Mouse (Mus musculus): Measurements from ENCODE around the gene Dusp16.

Gene Dusp16

DNA sequence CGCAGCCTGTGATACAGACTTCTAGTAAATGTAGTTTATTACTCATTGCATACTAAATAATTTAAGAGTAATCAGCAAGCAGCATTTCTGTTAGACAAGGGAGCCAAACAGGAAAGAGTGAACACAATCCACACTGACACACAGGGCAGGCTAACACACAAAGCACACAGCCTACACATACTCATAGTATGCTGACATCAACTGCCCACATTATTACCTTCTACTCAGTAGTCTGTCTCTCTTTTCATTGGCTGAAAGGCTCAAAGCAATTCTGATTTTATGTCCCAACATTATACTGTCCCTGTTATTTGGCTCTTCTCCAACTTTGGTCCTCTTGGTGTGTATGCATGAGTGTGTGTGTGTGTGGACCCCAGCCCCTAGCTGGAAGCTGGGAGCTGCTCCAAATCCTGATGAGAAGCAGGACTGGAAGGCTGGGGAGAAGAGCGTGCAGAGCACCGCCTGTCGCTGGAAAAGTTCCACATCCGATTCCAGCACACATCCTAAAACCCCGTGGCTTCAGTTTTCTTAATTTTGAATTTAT is 70.6 kb downstream of the Dusp16 start:
- no peak overlapping the region for H3K4me3 ChIP-seq (replicated peaks; ENCODE audit: low read length)
- peaks cover 92% of the 10 kb centered on the region for H3K36me3 ChIP-seq (ENCODE audit: insufficient read depth, low read length)
- H3K9me3 ChIP-seq (ENCODE audit: low read length) = no peaks in the 10 kb centered on the region
- no peaks in the 10 kb centered on the region for H3K27me3 ChIP-seq (ENCODE audit: insufficient read depth, low read length)
- H3K4me1 ChIP-seq (replicated peaks; ENCODE audit: low read depth, low read length) = no peaks in the 10 kb centered on the region
- TF ChIP-seq CTCF (conservative IDR thresholded peaks at IDR 0.05; ENCODE audit: low read length) = no peak

- no peak for TF ChIP-seq POU5F1 (IDR thresholded peaks at IDR 0.05; ENCODE audit: borderline replicate concordance, low read length)
- no peak for TF ChIP-seq CTCF (conservative IDR thresholded peaks at IDR 0.05; ENCODE audit: low read length)
- TF ChIP-seq NANOG (IDR thresholded peaks at IDR 0.05; ENCODE audit: borderline replicate concordance, low read length) = no peak
Observed at GRCm38 (mm10) chr6:134720150-134720549, 72.3 kb downstream of the Dusp16 start.

DNA sequence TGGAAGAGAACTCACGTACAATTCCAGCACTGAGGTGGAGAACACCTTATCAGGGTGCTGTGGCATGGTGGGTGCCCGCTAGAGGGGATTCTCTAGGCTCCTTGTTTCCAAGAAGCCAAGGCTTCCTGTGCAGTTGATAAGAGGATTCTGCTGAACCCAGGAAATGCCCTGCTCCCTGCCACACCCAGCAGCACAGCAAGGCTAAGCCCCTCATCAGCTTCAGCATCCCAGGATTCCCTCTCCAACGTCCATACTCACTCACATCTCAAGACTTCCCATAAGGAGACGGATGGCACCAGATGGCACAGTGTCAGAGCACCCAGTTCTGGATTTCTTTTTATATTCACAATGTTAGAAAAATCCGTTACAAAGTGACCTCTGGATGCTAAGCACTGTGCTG is 73.3 kb downstream of the Dusp16 start:
- no peaks in the 10 kb centered on the region for H3K9me3 ChIP-seq (ENCODE audit: low read length)
- peaks cover 87% of the 10 kb centered on the region for H3K36me3 ChIP-seq (ENCODE audit: insufficient read depth, low read length)
- TF ChIP-seq POU5F1 (IDR thresholded peaks at IDR 0.05; ENCODE audit: borderline replicate concordance, low read length) (no peak), NANOG (IDR thresholded peaks at IDR 0.05; ENCODE audit: borderline replicate concordance, low read length) (no peak), CTCF (conservative IDR thresholded peaks at IDR 0.05; ENCODE audit: low read length) (no peak)
- no peaks in the 10 kb centered on the region for H3K27me3 ChIP-seq (ENCODE audit: insufficient read depth, low read length)
- H3K4me3 ChIP-seq (replicated peaks; ENCODE audit: low read length) = no peak overlapping the region
- no peaks in the 10 kb centered on the region for H3K4me1 ChIP-seq (replicated peaks; ENCODE audit: low read depth, low read length)

More at GRCm38 (mm10) chr6:134720150-134720549, 72.3 kb downstream of the Dusp16 start:
- H3K4me1 ChIP-seq (replicated peaks; ENCODE audit: low read depth, low read length) = no peaks in the 10 kb centered on the region
- no peaks in the 10 kb centered on the region for H3K9me3 ChIP-seq (ENCODE audit: low read length)
- H3K4me3 ChIP-seq (replicated peaks; ENCODE audit: low read length) = no peak overlapping the region
- H3K27me3 ChIP-seq (ENCODE audit: insufficient read depth, low read length) = no peaks in the 10 kb centered on the region
- H3K36me3 ChIP-seq (ENCODE audit: insufficient read depth, low read length) = peaks cover 92% of the 10 kb centered on the region

- TF ChIP-seq POU5F1 (IDR thresholded peaks at IDR 0.05; ENCODE audit: borderline replicate concordance, low read length) (no peak), CTCF (conservative IDR thresholded peaks at IDR 0.05; ENCODE audit: low read length) (no peak), NANOG (IDR thresholded peaks at IDR 0.05; ENCODE audit: borderline replicate concordance, low read length) (no peak)
- Histone ChIP-seq H3K9me3 (ENCODE audit: low read length) (no peaks in the 10 kb centered on the region), H3K4me1 (replicated peaks; ENCODE audit: low read depth, low read length) (peaks cover 3% of the 10 kb centered on the region; the same call in 1 of the 2 replicates), H3K4me3 (replicated peaks; ENCODE audit: low read length) (no peak overlapping the region), H3K36me3 (ENCODE audit: insufficient read depth, low read length) (peaks cover 82% of the 10 kb centered on the region), H3K27me3 (ENCODE audit: insufficient read depth, low read length) (no peaks in the 10 kb centered on the region)
Observed at GRCm38 (mm10) chr6:134718668-134719065, 73.8 kb downstream of the Dusp16 start.

DNA sequence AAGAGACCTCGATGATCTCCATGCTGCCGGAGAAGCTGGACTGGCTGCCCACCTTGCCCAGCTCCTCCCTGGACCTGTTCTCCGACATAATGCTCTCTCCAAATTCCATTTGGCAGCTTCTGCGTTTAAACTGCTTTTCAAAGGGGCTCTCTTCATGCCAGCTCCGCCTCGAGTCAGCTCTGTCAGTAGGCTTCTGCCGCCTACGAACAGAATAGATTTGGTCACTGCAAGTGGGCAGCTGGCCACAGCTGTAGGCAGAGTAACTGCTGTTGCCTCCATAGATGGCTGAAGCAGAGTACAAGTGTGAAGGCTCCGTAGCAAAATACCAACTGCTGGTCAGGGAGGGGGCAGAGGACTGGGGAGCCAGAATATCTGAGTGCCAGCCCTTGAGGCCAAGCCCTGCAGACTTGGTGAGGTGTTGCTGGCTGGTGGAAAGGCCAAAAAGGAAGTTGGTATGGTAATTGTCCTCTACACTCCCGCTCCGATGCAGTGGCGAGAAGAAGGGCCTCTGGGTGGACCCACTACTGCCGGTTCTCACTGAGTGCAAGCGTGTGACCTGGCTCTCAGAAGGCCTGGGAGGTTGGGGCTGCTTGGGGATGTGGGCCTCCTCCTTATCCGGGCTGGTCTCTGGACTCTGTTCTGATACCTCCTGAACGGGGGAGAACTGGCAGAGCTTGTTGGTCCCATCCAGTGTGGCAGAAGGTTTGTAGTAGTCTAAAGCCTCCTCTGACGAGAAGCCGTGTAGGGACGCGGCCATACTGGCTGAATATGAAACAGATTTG is 74.3 kb downstream of the Dusp16 start:
- TF ChIP-seq CTCF (conservative IDR thresholded peaks at IDR 0.05; ENCODE audit: low read length) (no peak), NANOG (IDR thresholded peaks at IDR 0.05; ENCODE audit: borderline replicate concordance, low read length) (no peak), POU5F1 (IDR thresholded peaks at IDR 0.05; ENCODE audit: borderline replicate concordance, low read length) (no peak)
- Histone ChIP-seq H3K27me3 (ENCODE audit: insufficient read depth, low read length) (no peaks in the 10 kb centered on the region), H3K4me1 (replicated peaks; ENCODE audit: low read depth, low read length) (peaks cover 9% of the 10 kb centered on the region), H3K9me3 (ENCODE audit: low read length) (no peaks in the 10 kb centered on the region), H3K36me3 (ENCODE audit: insufficient read depth, low read length) (peaks cover 77% of the 10 kb centered on the region), H3K4me3 (replicated peaks; ENCODE audit: low read length) (no peak overlapping the region)

DNA sequence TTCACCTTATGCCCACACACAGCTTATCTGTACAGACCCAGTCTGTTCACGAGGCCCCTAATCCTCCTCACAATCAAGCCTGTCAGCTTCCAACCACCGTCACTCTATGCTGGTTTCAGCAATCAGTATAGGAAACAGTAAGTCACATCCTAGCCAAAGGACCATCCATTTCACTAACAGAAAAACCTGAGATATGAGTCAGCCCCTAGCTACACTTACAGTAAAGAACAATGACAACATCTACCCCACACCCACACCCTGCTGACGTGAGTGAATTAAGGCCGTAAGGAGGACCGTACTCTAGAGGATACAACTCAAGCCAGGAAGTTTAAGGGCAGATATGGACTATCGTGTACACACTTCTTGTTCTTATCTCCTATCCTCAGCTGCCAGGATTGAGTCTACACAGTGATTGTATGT is 76.2 kb downstream of the Dusp16 start:
- Histone ChIP-seq H3K27me3 (ENCODE audit: insufficient read depth, low read length) (no peaks in the 10 kb centered on the region), H3K4me3 (replicated peaks; ENCODE audit: low read length) (no peak overlapping the region), H3K36me3 (ENCODE audit: insufficient read depth, low read length) (peaks cover 67% of the 10 kb centered on the region), H3K4me1 (replicated peaks; ENCODE audit: low read depth, low read length) (peaks cover 22% of the 10 kb centered on the region), H3K9me3 (ENCODE audit: low read length) (no peaks in the 10 kb centered on the region)
- TF ChIP-seq POU5F1 (IDR thresholded peaks at IDR 0.05; ENCODE audit: borderline replicate concordance, low read length) = no peak
- TF ChIP-seq NANOG (IDR thresholded peaks at IDR 0.05; ENCODE audit: borderline replicate concordance, low read length) = no peak
- no peak for TF ChIP-seq CTCF (conservative IDR thresholded peaks at IDR 0.05; ENCODE audit: low read length)

DNA sequence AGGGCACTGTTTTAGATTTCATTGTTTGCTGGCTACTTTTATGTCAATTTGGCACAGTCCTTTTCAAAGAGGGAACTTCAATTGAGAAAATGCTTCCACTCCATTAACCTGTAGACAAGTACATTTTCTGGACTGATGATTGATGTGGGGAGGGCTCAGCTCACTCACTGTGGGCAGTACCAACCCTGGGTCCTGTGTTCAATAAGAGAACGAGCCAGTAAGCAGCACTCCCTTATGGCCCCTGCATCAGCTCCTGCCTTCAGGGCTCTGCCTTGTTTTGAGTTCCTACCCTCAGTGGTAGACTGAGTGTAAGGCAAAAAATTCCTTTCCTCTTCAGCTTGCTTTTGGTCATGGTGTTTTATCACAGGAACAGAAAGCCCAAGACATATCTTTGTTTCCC is 78.5 kb downstream of the Dusp16 start:
- H3K4me1 ChIP-seq (replicated peaks; ENCODE audit: low read depth, low read length) = peaks cover 41% of the 10 kb centered on the region
- H3K36me3 ChIP-seq (ENCODE audit: insufficient read depth, low read length) = peaks cover 44% of the 10 kb centered on the region
- H3K27me3 ChIP-seq (ENCODE audit: insufficient read depth, low read length) = no peaks in the 10 kb centered on the region
- no peak overlapping the region for H3K4me3 ChIP-seq (replicated peaks; ENCODE audit: low read length)
- no peaks in the 10 kb centered on the region for H3K9me3 ChIP-seq (ENCODE audit: low read length)
- TF ChIP-seq NANOG (IDR thresholded peaks at IDR 0.05; ENCODE audit: borderline replicate concordance, low read length) (no peak), POU5F1 (IDR thresholded peaks at IDR 0.05; ENCODE audit: borderline replicate concordance, low read length) (no peak), CTCF (conservative IDR thresholded peaks at IDR 0.05; ENCODE audit: low read length) (no peak)

DNA sequence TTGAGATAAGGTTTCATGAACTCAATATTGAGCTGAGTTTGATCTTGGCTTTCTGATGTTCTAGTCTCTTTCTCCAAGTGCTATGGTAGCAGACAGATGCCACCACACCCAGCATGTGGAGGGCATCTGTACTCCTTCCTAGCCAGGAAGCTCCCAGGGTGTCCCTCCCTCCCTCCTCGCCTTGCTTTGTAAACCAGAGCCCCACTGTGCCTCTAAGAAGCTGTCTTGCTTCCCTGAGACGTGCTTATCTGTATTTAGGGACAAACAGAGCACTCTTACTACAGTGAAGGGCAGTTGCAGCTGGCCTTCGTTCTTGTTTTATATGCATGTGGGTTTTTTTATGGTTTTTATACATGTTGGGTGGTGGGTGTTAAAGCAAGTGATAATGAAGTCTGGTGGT is 79.1 kb downstream of the Dusp16 start:
- no peak overlapping the region for H3K4me3 ChIP-seq (replicated peaks; ENCODE audit: low read length)
- peaks cover 38% of the 10 kb centered on the region for H3K36me3 ChIP-seq (ENCODE audit: insufficient read depth, low read length)
- H3K4me1 ChIP-seq (replicated peaks; ENCODE audit: low read depth, low read length) = peaks cover 41% of the 10 kb centered on the region
- H3K27me3 ChIP-seq (ENCODE audit: insufficient read depth, low read length) = no peaks in the 10 kb centered on the region
- no peak for TF ChIP-seq POU5F1 (IDR thresholded peaks at IDR 0.05; ENCODE audit: borderline replicate concordance, low read length)
- no peak for TF ChIP-seq CTCF (conservative IDR thresholded peaks at IDR 0.05; ENCODE audit: low read length)
- no peak for TF ChIP-seq NANOG (IDR thresholded peaks at IDR 0.05; ENCODE audit: borderline replicate concordance, low read length)
- no peaks in the 10 kb centered on the region for H3K9me3 ChIP-seq (ENCODE audit: low read length)
